Mouse (Mus musculus) E14TG2a.4 (cell line): ENCODE data around the gene Casp8.

Experiments
- CTCF ChIP-seq: conservative IDR thresholded peaks from 2 replicates; pipeline ENCODE4 v1.5.1; 2014; ENCODE audit warnings: low read length
- NANOG ChIP-seq: IDR thresholded peaks from 2 replicates; pipeline ENCODE4 v1.6.1; 2014; ENCODE audit warnings: borderline replicate concordance, low read length, mixed read lengths
- POU5F1 ChIP-seq: IDR thresholded peaks from 2 replicates; pipeline ENCODE4 v1.6.1; 2014; ENCODE audit warnings: low read length, borderline replicate concordance

- TF ChIP-seq CTCF (no peak), NANOG (no peak), POU5F1 (no peak)
These were observed 21.3 kb upstream of the Casp8 start for GRCm38 (mm10) chr1:58773905-58774304.
